Mouse (Mus musculus) spleen, embryonic (tissue): ENCODE data around the gene Cdc42se2.

Experiments used
- CTCF ChIA-PET: fragments of 350-600 bp; sonication (Branson Sonifier 250); formaldehyde crosslinking; loops from one replicate; lab custom pipeline; 2022; lab: Charles Lee

Cdc42se2 gene

GRCm38 (mm10) chr11:54718601-54719000 is 68.9 kb downstream of the Cdc42se2 start:
- CTCF ChIA-PET, result no interaction called here

GRCm38 (mm10) chr11:54717893-54718292 is 69.6 kb downstream of the Cdc42se2 start:
- CTCF ChIA-PET, result no interaction called here

GRCm38 (mm10) chr11:54712849-54713248 is 74.6 kb downstream of the Cdc42se2 start:
- CTCF ChIA-PET, result interaction anchor here (0.7 kb wide), 1 partner anchor 257 kb away, joined by 4 read pairs; no protein-coding TSS in a partner anchor

GRCm38 (mm10) chr11:54710512-54711293 is 76.8 kb downstream of the Cdc42se2 start:
- CTCF ChIA-PET, result interaction anchor here (0.5 to 1.0 kb wide), 2 partner anchors 27 to 43 kb away, joined by 3 to 4 read pairs; no protein-coding TSS in a partner anchor

- CTCF ChIA-PET, result interaction anchor here (0.6 kb wide), 1 partner anchor 153 kb away, joined by 3 read pairs; no protein-coding TSS in a partner anchor
Observed at GRCm38 (mm10) chr11:54709645-54710044, 77.8 kb downstream of the Cdc42se2 start.

GRCm38 (mm10) chr11:54708153-54708552 is 79.3 kb downstream of the Cdc42se2 start:
- CTCF ChIA-PET, result no interaction called here

- CTCF ChIA-PET, result interaction anchor here (0.6 to 1.0 kb wide), 2 partner anchors 10 to 159 kb away, joined by 3 to 4 read pairs; no protein-coding TSS in a partner anchor
Observed at GRCm38 (mm10) chr11:54703306-54703705, 84.2 kb downstream of the Cdc42se2 start.

GRCm38 (mm10) chr11:54701848-54702247 is 85.6 kb downstream of the Cdc42se2 start:
- CTCF ChIA-PET, result interaction anchor here (0.5 to 1.0 kb wide), 7 partner anchors 15 to 845 kb away, joined by 3 to 12 read pairs (median 3); no protein-coding TSS in a partner anchor

- CTCF ChIA-PET, result no interaction called here
Observed at GRCm38 (mm10) chr11:54699972-54700371, 87.5 kb downstream of the Cdc42se2 start.

GRCm38 (mm10) chr11:54698636-54699035 is 88.8 kb downstream of the Cdc42se2 start:
- CTCF ChIA-PET, result no interaction called here

GRCm38 (mm10) chr11:54697611-54698010 is 89.9 kb downstream of the Cdc42se2 start:
- CTCF ChIA-PET, result no interaction called here

GRCm38 (mm10) chr11:54695951-54696350 is 91.5 kb downstream of the Cdc42se2 start:
- CTCF ChIA-PET, result no interaction called here

- CTCF ChIA-PET, result no interaction called here
Observed at GRCm38 (mm10) chr11:54694291-54694690, 93.2 kb downstream of the Cdc42se2 start.

- CTCF ChIA-PET, result no interaction called here
Observed at GRCm38 (mm10) chr11:54693696-54694095, 93.8 kb downstream of the Cdc42se2 start.

- CTCF ChIA-PET, result interaction anchor here (0.7 kb wide), 1 partner anchor 30 kb away, joined by 4 read pairs; no protein-coding TSS in a partner anchor
Observed at GRCm38 (mm10) chr11:54691179-54691578, 96.3 kb downstream of the Cdc42se2 start.

GRCm38 (mm10) chr11:54690171-54690570 is 97.3 kb downstream of the Cdc42se2 start:
- CTCF ChIA-PET, result interaction anchor here (0.7 kb wide), 1 partner anchor 29 kb away, joined by 4 read pairs; no protein-coding TSS in a partner anchor

GRCm38 (mm10) chr11:54684831-54685230 is 102.6 kb downstream of the Cdc42se2 start:
- CTCF ChIA-PET, result no interaction called here

- CTCF ChIA-PET, result interaction anchor here (1.0 kb wide), 1 partner anchor 350 kb away, joined by 4 read pairs; no protein-coding TSS in a partner anchor
Observed at GRCm38 (mm10) chr11:54679141-54679540, 108.3 kb downstream of the Cdc42se2 start.

- CTCF ChIA-PET, result no interaction called here
Observed at GRCm38 (mm10) chr11:54675792-54676489, 111.5 kb downstream of the Cdc42se2 start.

- CTCF ChIA-PET, result interaction anchor here (0.7 kb wide), 1 partner anchor 15 kb away, joined by 3 read pairs; no protein-coding TSS in a partner anchor
Observed at GRCm38 (mm10) chr11:54673575-54674298, 113.7 kb downstream of the Cdc42se2 start.
